Mouse (Mus musculus) forebrain, postnatal 0 days (tissue): ENCODE data around the gene Shank1. TPM values are rescaled to one million over a fixed set of nuclear protein-coding genes. Genes with fewer than 3 reads are reported as not detected.

ENCODE experiments used
- ATAC-seq: fragments of 200-750 bp; cut with Nextera tagmentation; 2 replicates; pipeline ENCODE4 v1.8.0; 2017; ENCODE audit warnings: mild to moderate bottlenecking, moderate library complexity
- DNase-seq: peaks from one replicate; pipeline ENCODE4 v3.0.0-alpha.2; 2015
- H3K27ac ChIP-seq: fragments of 300-500 bp; sonication (generic); 2 replicates; pipeline ENCODE4 v1.5.1; 2014; ENCODE audit warnings: low read depth, mild to moderate bottlenecking, antibody characterized with exemption, low read length, moderate library complexity, mixed read lengths
- H3K27me3 ChIP-seq: fragments of 300-500 bp; sonication (generic); 2 replicates; pipeline ENCODE4 v1.6.1; 2014; ENCODE audit warnings: mild to moderate bottlenecking, low read length, mixed read lengths; ENCODE audit not compliant: insufficient read depth
- H3K36me3 ChIP-seq: fragments of 300-500 bp; sonication (generic); 2 replicates; pipeline ENCODE4 v1.6.1; 2014; ENCODE audit warnings: mild to moderate bottlenecking, moderate library complexity; ENCODE audit not compliant: insufficient read depth
- H3K4me1 ChIP-seq: fragments of 300-500 bp; sonication (generic); 2 replicates; pipeline ENCODE4 v1.6.1; 2014; ENCODE audit warnings: antibody characterized with exemption; ENCODE audit not compliant: insufficient read depth
- H3K4me2 ChIP-seq: fragments of 300-500 bp; sonication (generic); 2 replicates; pipeline ENCODE4 v1.6.1; 2014; ENCODE audit warnings: low read depth, mild to moderate bottlenecking, moderate library complexity
- H3K4me3 ChIP-seq: fragments of 300-500 bp; sonication (generic); 2 replicates; pipeline ENCODE4 v1.5.1; 2014; ENCODE audit warnings: low read depth, low read length, mixed read lengths
- H3K9ac ChIP-seq: fragments of 300-500 bp; sonication (generic); 2 replicates; pipeline ENCODE4 v1.6.1; 2014; ENCODE audit warnings: mild to moderate bottlenecking
- H3K9me3 ChIP-seq: fragments of 300-500 bp; sonication (generic); 2 replicates; pipeline ENCODE4 v1.6.1; 2016; ENCODE audit warnings: low read length
- CTCF ChIP-seq: sonication (generic); IDR thresholded peaks from 2 replicates; pipeline ENCODE4 v1.5.1; 2016; ENCODE audit warnings: antibody characterized with exemption, control low read depth, low read depth
- WGBS: fragments of 180-500 bp; shearing (Covaris S2); extraction: QIAGEN DNeasy Blood & Tissue Kit; methylation state at CpG from one replicate; pipeline ENCODE4 v1.1.7; 2014; 5-methylcytosine and 5-hydroxymethylcytosine counted together
- polyA plus RNA-seq: library from polyadenylated mRNA; unstranded; fragments of >200 nt; fragmentation: Nextera tagmentation; extraction: Ambion mirVana; gene quantifications from 2 replicates; pipeline ENCODE4 v1.2.1, GENCODE M21; 2015
- total RNA-seq: library from RNA; depleted of rRNA; stranded (reverse); fragments of >200 nt; gene quantifications from 2 replicates; pipeline ENCODE4 v1.2.3, GENCODE M21; 2014

The Shank1 gene
- total and polyA plus RNA-seq, 2 experiments from 2014 or later = 29.7 to 34.2 TPM

GRCm38 (mm10) chr7:44341119-44341518 is 31.1 kb downstream of the Shank1 start:
- Histone ChIP-seq H3K27ac (no peak overlapping the region), H3K4me1 (peaks cover 6% of the 10 kb centered on the region; the same call in 1 of the 2 replicates), H3K36me3 (peaks cover 35% of the 10 kb centered on the region), H3K4me2 (no peak overlapping the region), H3K4me3 (no peak overlapping the region), H3K9ac (no peak overlapping the region), H3K9me3 (no peaks in the 10 kb centered on the region), H3K27me3 (no peaks in the 10 kb centered on the region)
- WGBS = 90% methylated on average over 10 of the region's 10 CpGs
- DNase-seq (no peak), ATAC-seq (no peak)
- TF ChIP-seq CTCF = no peak

- Histone ChIP-seq H3K4me1 (peaks cover 6% of the 10 kb centered on the region; the same call in 1 of the 2 replicates), H3K27ac (no peak overlapping the region), H3K9ac (no peak overlapping the region), H3K36me3 (peaks cover 41% of the 10 kb centered on the region), H3K4me3 (no peak overlapping the region), H3K4me2 (no peak overlapping the region), H3K9me3 (no peaks in the 10 kb centered on the region), H3K27me3 (no peaks in the 10 kb centered on the region)
- no peak for TF ChIP-seq CTCF
- ATAC-seq (no peak), DNase-seq (no peak)
- WGBS = 64% methylated on average over 5 of the region's 5 CpGs
Observed at GRCm38 (mm10) chr7:44341714-44342113, 31.7 kb downstream of the Shank1 start.

GRCm38 (mm10) chr7:44343459-44344015 is 33.5 kb downstream of the Shank1 start:
- H3K4me1 ChIP-seq = no peaks in the 10 kb centered on the region
- WGBS = 31% methylated on average over 11 of the region's 11 CpGs
- no peaks in the 10 kb centered on the region for H3K9me3 ChIP-seq
- no peak overlapping the region for H3K4me3 ChIP-seq
- peaks cover 58% of the 10 kb centered on the region for H3K36me3 ChIP-seq
- ATAC-seq = no peak
- no peak overlapping the region for H3K4me2 ChIP-seq
- H3K9ac ChIP-seq = no peak overlapping the region
- H3K27me3 ChIP-seq = no peaks in the 10 kb centered on the region
- no peak for TF ChIP-seq CTCF
- H3K27ac ChIP-seq = no peak overlapping the region
- no peak for DNase-seq

- Histone ChIP-seq H3K4me2 (no peak overlapping the region), H3K4me3 (no peak overlapping the region), H3K27ac (no peak overlapping the region), H3K36me3 (peaks cover 60% of the 10 kb centered on the region), H3K9me3 (no peaks in the 10 kb centered on the region), H3K9ac (no peak overlapping the region), H3K4me1 (no peaks in the 10 kb centered on the region), H3K27me3 (no peaks in the 10 kb centered on the region)
- WGBS = 80% methylated on average over 12 of the region's 12 CpGs
- no peak for TF ChIP-seq CTCF
- DNase-seq (no peak), ATAC-seq (no peak)
Observed at GRCm38 (mm10) chr7:44344622-44345021, 34.6 kb downstream of the Shank1 start.

- 23% methylated on average over 3 of the region's 3 CpGs for WGBS
- no peak overlapping the region for H3K9ac ChIP-seq
- H3K27me3 ChIP-seq = peaks cover 15% of the 10 kb centered on the region
- H3K9me3 ChIP-seq = no peaks in the 10 kb centered on the region
- DNase-seq (no peak), ATAC-seq (no peak)
- H3K4me3 ChIP-seq = no peak overlapping the region
- TF ChIP-seq CTCF = no peak
- H3K4me1 ChIP-seq = no peaks in the 10 kb centered on the region
- H3K36me3 ChIP-seq = peaks cover 58% of the 10 kb centered on the region
- H3K27ac ChIP-seq = no peak overlapping the region
- H3K4me2 ChIP-seq = no peak overlapping the region
Observed at GRCm38 (mm10) chr7:44349043-44349442, 39.0 kb downstream of the Shank1 start.

- no peaks in the 10 kb centered on the region for H3K9me3 ChIP-seq
- H3K4me1 ChIP-seq = no peaks in the 10 kb centered on the region
- H3K27ac ChIP-seq = no peak overlapping the region
- ATAC-seq (peak; percentile 76), DNase-seq (peak; percentile 95)
- peak; percentile 95 for TF ChIP-seq CTCF
- no peak overlapping the region for H3K4me3 ChIP-seq
- peak overlapping the region; percentile 28 for H3K4me2 ChIP-seq
- WGBS = 2% methylated on average over 25 of the region's 25 CpGs
- H3K9ac ChIP-seq = 0 out of 2 replicates have a peak overlapping the region, but pooled peaks have one; percentile 4
- peaks cover 15% of the 10 kb centered on the region for H3K27me3 ChIP-seq
- peaks cover 49% of the 10 kb centered on the region for H3K36me3 ChIP-seq
Observed at GRCm38 (mm10) chr7:44350957-44351711, 41.1 kb downstream of the Shank1 start.

- no peak overlapping the region for H3K27ac ChIP-seq
- 10% methylated on average over 70 of the region's 71 CpGs for WGBS
- H3K4me2 ChIP-seq = no peak overlapping the region
- no peak overlapping the region for H3K4me3 ChIP-seq
- no peaks in the 10 kb centered on the region for H3K4me1 ChIP-seq
- H3K27me3 ChIP-seq = peaks cover 20% of the 10 kb centered on the region
- H3K36me3 ChIP-seq = peaks cover 45% of the 10 kb centered on the region
- no peak for TF ChIP-seq CTCF
- no peaks in the 10 kb centered on the region for H3K9me3 ChIP-seq
- DNase-seq = no peak
- ATAC-seq = peak; percentile 2; the same call in 1 of the 2 replicates
- no peak overlapping the region for H3K9ac ChIP-seq
Observed at GRCm38 (mm10) chr7:44351881-44352749, 42.1 kb downstream of the Shank1 start.
